Mouse (Mus musculus) MEL-GATA-1-ER (cell line): Measurements from ENCODE around the gene Alg14.

Experiments
- DNase-seq: peaks from one replicate; pipeline ENCODE4 v3.0.0-alpha.2; 2012; ENCODE audit warnings: low read depth; ENCODE audit errors: extremely low read depth

Alg14 gene

DNA sequence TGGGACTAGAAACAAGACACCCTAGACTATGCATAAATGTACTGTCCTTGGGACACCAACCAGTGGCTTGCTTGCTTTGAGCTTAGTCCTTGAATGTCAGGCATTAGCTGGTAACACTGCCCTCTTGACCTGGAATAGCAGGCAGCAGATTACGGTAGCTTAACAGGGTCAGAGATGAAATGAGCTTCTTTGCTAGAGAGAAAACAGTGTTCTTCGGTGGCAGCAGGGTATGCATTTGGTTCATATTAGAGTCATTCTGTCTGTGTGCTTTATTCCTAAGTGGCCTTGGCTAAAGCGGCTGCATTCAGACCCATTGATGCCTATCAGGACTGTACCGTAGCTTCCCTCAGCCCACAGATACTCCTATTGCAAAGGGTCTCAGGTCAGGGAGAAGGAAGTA is 72.8 kb downstream of the Alg14 start:
- DNase-seq = no peak

- DNase-seq = no peak
These were observed 73.6 kb downstream of the Alg14 start for GRCm38 (mm10) chr3:121365131-121365530.

DNA sequence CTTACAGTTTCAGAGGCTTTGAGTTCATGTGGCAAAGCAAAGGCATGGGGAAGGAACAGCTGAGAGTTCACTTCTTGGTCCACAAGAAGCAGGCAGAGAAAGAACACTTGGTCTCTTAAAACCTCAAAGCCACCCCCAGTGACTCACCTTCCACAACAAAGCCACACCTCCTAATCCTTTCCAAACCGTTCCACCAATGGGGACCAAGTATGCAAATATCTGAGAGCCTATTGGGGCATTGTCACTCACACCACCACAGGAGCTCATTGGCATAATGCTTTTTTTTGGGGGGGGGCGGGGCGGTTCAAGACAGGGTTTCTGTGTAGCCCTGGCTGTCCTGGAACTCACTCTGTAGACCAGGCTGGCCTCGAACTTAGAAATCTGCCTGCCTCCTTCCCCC is 77.0 kb downstream of the Alg14 start:
- DNase-seq = no peak

DNA sequence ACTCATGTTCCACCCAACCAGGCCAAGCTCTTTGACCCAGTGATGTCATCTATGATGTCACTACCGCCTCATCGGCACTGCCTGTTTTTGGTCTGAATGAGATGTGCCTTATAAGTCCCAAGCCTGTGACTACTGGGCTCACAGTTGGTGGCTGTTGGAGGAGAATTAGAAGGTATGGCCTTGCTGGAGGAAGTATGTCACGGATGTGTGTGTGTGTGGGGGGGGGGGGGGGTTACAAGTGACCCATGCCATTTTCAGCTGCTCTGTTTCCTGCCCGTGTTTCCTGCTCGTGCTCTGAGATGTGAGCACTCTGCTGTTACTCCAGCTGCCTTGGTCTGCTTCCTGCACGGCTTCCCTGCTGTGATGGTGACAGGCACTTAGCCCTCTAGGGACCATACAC is 77.9 kb downstream of the Alg14 start:
- DNase-seq = no peak

DNA sequence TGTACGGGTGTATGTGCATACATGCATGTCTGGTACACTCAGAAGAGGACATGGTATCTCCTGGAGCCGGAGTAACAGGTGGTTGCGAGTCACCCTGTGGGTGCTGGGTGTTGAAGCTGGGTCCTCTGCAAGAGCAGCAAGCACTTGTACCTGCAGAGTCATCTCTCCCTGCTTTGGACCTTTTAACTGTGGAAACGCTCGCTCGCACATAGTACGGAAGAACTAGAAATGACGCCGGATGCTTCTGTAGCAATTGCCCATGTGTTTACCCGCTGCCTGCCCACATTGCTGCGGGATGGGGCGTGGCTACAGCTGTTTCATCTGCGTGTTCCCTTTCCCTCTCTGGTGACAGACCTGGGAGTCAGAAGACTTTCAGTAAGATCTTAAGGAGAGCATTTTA is 78.7 kb downstream of the Alg14 start:
- DNase-seq = no peak

- no peak for DNase-seq
These were observed 79.4 kb downstream of the Alg14 start for GRCm38 (mm10) chr3:121370830-121371526.

DNA sequence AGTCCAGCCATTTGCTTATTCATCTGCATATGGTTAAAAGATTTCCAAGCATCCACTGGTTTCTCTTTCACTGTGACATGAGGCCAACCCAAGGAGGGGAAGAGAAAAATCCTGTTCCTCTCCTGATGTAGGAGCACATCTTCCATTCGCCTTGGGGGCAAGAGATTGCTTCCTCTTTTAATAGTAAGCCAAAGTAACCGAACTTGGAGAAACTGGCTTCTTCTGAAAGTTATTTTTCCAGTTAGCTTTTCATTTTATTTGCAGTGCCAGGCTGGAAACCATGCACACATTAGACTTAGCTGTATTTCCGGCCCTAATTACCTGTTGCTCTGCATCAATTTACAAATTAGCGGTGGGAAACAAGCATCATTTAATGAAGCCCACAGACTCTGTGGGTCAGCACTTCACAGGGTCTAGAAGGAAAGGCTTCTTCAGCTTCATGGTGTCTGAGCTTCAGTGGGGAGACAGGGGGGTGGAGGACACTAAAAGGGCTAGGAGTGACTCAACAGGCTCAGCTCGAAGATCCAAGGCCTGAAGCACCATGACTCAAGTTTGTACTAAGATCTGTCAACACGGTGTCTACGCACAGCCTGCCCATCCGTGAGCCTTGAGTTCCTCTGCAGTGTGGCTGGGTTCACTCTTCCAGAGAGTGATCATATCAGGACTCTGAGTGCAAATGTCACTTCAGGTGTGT is 80.1 kb downstream of the Alg14 start:
- DNase-seq = no peak

GRCm38 (mm10) chr3:121373897-121374441 is 82.4 kb downstream of the Alg14 start:
- no peak for DNase-seq

DNA sequence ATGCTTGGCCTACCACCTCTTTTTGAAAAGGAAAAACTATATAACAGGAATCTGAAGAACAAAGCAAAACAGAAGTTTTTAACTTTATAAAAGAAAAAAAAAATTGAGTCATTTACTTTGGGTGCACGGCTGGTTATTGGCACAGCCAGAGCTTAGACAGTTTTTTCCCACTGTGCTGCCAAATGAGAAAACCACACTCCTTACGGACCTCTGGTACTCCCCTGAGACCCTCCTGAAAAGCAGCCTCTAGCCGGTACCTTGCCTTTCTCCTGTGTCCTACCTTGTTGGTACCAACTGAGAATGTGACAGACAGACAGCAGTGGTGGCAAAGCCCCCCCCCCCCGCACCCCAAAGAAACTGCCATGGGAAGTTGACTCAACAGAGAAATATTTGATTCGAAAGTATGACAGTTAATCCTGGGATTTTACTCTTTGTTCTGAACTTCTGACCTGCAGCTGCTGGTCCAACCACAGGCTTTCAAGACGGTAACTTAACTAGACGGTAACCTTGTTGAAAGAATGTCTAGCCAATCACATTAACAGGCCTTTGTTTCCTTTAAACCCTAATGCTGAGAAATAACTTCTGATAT is 84.1 kb downstream of the Alg14 start:
- DNase-seq = no peak

DNA sequence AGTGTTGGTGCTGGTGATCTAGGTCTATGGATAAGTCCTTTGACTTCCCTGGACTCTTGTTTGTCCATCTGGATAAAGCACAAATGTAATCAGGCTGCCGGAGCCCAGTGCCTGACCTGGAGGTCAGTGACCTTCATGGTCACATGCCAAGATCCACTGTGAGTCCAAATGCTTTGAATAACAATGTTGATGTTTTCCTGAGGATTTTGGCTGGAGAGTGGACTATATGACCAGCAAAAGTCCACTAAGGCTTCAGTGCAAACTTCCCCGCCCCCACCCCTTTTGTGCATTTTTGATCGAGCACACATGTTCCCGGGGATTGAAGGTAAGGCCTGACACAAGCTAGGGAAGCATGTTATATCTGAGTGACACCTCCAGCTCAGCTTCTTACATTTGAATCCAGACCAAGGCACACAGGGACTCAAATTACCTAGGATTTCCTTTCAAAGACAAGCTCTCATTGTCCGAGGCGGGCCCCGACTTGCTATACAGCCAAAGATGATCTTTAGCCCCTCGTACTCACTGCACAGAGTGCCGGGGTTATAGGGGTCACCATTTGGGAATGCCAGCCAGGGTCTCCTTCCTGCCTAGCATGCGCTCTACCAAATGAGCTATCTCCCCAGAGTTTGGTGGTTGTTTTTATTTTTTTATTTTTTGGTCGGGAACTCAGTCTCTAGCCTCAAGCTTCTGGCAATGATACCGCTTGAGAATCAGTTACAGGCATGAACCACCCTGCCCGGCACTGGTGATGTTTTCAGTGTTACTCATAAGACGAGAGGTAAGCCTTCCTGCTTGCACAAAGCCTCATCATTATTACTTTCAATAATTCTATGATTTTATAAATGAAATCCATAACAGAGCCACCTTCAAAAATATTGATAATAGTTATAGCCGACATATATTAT is 87.4 kb downstream of the Alg14 start:
- DNase-seq = no peak

GRCm38 (mm10) chr3:121379699-121380098 is 88.1 kb downstream of the Alg14 start:
- no peak for DNase-seq

DNA sequence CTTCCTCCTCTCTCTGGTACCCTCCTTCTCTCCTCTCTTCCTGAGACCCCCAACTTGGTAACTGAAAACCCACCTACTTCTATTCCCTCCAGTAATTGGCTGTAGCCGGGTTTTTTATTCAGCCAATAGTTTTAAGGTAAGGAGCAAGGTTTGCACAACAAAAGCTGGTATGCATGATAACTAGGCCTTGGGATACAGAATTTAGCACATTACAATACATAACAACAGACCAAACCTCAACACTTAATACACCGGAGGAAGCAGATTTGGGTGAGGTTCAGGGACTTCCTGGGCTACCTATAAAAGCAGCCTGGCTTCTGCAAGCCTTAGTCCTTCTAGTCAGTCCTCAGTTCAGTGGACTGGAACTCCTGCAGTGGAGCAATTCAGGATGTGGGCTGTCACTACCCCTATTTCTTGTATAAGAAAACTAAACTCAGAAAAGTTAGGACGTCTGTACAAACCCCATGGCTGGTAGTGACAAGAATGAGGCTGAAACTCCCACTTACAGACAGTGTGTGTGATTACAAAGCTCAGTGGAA is 96.0 kb downstream of the Alg14 start:
- no peak for DNase-seq

GRCm38 (mm10) chr3:121389366-121389765 is 97.8 kb downstream of the Alg14 start:
- DNase-seq = no peak

DNA sequence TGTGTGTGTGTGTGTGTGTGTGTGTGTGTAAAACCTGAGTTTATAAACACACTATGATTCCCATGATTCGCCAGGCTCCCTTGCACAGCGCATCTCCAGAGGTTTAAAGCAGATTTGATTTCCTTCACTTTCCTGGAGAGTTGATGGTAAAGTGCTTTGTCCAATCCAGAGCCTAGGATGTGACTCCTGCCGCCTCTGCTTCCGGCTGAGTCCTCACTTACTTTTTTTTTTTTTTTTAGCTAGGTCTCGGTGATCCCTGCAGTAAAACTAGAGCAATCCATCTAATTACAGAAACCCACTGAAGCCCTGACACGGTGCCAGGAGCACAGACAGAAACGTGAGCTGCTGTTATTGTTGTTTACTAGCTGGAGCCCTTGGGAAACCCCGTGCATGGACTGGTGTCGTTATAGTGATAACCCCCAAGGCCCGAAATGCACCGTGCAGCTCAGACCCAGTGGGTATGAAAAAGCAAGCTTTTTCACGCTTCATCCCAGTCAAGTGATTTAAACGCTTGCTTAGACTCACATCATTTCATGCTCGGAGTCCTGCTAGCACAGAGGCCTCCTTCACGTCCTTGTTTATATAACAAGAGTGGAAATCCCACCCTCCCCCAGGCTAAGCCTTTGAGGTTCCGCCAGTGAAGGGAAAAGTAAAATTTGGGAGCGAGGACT is 98.4 kb downstream of the Alg14 start:
- no peak for DNase-seq

DNA sequence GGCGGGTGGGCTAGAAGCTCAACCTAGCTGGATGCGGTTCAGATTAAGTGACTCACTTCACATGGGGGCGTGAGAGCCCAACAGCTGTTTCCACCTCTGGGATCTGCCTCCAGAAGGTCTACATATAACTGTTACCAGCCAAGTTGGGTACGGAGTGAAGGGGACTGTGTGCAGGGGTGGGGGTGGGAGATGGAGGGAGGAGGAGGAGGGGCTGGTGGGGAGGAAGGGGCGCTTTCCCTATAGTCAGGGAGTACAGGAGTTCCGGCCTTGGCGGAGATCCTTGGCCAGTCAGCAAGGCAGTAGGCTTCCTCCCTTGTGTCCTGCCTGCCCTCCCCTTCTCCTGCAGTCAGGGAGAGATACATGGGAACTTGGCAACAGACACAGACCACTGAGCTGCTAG is 99.2 kb downstream of the Alg14 start:
- DNase-seq = no peak

DNA sequence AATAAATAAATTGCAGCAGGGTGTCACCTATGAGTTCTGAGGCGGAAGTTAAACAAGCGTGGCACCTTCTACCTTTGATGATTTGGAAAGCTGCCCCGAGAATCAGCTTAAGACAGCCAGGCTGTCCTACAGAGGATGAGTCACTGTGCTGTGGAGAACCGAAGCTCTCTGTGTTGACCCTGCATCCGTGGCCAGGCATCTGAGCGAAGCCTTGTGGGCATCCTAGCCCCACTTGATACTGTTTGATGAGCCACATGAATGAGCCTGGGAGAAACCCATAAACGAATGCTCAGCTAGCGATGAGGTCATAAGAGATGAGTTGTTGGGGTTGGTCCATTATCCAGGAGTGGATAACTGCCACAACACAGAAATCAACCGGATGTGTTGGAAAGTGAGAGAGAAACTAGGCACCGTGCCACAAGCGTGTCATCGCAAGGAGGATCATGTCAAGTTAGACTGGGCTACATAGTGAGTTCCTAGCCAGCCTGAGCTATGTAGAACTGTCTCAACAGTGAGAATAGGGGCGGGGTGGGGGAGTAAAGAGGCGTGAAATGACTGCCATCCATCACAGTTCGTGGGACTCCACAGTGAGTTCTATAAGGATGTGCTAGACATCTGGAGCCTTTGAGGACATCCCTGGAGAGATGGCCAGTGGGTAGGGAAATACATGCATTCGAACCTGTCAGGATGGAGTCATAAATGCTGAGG is 104.2 kb downstream of the Alg14 start:
- DNase-seq = no peak

DNA sequence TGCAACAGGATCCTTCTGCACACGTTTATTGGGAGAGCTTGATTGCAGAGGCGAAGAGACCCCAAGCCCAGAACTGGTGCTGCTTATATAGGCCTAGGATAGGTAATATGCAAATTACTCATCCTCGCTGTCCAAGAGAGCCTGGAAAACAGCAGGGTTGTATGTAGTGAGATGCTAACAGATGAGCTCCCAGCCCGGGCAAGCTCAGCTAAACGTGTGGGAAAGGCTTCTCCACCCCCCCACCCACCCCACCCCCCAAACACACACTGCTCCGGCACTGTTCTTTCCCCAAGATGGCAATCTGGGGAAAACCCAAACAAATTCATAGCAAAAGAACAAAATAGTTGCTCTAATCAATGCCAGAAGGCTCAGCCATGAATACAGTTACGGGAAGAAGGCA is 105.0 kb downstream of the Alg14 start:
- DNase-seq = no peak

- no peak for DNase-seq
These were observed 105.4 kb downstream of the Alg14 start for GRCm38 (mm10) chr3:121397007-121397406.

GRCm38 (mm10) chr3:121401384-121401783 is 109.8 kb downstream of the Alg14 start:
- no peak for DNase-seq

DNA sequence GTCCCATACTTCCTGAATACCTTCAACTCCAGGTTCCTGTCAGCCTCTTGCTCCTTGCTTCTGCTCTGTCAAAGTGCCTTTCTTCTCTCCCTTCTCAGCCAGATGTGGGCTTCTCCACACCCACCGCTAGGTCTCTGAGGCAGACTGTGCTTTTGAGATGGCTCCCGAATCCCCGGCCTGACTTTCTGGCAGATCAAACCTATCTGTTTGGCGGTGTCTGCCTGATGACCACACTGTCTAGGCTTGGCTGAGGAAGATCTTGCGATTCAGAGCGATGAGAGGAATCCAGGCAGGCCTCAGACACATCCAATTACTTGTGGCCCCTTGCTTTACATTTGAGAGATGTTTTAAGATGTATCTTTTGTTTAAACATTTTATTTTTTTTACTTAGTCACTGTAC is 110.5 kb downstream of the Alg14 start:
- no peak for DNase-seq
